8 mouse cellular contexts compared by ENCODE assay signal in the genomic region with DNA sequence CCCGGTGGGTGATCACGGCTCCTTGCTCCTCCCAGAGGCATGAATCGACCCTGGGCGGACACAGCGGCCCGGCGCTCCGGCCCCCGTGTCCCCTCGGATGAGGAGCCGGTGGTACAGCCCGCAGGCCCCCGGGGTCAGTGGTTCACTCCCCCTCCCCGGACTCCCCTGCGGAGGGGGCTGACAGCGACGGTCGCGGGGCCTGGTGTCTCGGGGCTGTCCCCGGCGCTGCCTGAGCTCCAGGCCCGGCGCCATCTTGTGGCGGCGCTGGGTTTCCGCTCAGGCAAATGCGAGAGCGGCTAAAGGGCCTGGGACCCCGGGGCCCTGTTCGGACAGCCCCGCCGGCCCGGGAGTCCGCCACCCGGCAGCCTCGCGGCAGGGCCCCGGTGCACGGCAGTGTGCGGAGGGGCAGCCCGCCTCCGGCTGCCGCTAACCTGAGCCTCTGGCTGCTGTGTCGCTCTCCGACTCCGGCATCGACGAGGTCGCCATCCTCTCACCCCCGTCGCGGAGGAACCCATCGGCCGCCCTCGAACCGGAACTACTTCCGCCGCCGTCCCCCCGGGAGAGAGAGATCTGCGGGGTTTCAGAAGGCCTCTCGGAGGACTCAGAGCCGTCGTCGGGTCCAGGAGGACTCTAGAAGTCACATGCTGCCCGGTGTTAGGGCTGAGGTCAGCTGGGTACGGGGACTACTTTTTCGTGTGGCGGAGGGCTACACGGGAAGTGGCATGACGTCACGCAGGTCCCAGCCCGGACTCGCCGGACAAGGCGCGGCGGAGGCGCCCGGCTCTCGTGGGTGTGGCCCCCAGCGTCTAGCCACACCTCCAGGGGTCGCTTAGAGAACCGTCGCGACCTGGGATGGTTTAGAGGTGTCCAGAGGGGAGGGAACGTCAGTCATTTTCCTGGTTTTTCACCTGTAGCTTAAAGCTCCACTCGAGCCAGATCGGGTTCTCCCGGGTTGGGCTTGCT. TPM values are rescaled to one million over a fixed set of nuclear protein-coding genes. Genes with fewer than 3 reads are reported as not detected.
A peak's percentile ranks its signal among the peaks of the same experiment; 100 is the strongest.
DNase-seq lines count a peak whose midpoint lies in the region; ATAC-seq and TF ChIP-seq lines count a peak whose summit lies in the region.

Gene Zfp335, minus strand, starts transcription at position 672 of the 963 bp plus-strand sequence.

- peaks cover 20% of the 10 kb centered on the region; the same call in 1 of the 2 replicates for H3K36me3 ChIP-seq in hindbrain, postnatal 0 days (ENCODE audit: insufficient read depth, low read length)

- H3K27me3 ChIP-seq in hindbrain, postnatal 0 days (ENCODE audit: insufficient read depth, low read length): no peaks in the 10 kb centered on the region

- H3K9ac ChIP-seq in hindbrain, postnatal 0 days (replicated peaks; ENCODE audit: low read length): peak within 1 kb of the TSS; percentile 84

- WGBS in hindbrain, postnatal 0 days: under 1% methylated on average over 90 of the region's 91 CpGs

- peak within 1 kb of the TSS; percentile 100 for H3K4me3 ChIP-seq in gastrocnemius, adult 2 months
- H3K4me3 ChIP-seq in hindbrain, postnatal 0 days (ENCODE audit: low read length): peak within 1 kb of the TSS; percentile 63
- H3K4me3 ChIP-seq in left cerebral cortex, adult 2 months: peak within 1 kb of the TSS; percentile 91

- peak within 1 kb of the TSS; percentile 100 for H3K27ac ChIP-seq in gastrocnemius, adult 2 months
- H3K27ac ChIP-seq in hindbrain, postnatal 0 days: peak within 1 kb of the TSS; percentile 100
- H3K27ac ChIP-seq in left cerebral cortex, adult 2 months: peak within 1 kb of the TSS; percentile 100

- no peaks in the 10 kb centered on the region for H3K9me3 ChIP-seq in hindbrain, postnatal 0 days (ENCODE audit: low read length)

- intact Hi-C loops in gastrocnemius, adult 2 months (cut with DNase I): loop anchor here (1.0 to 2.0 kb wide), 2 partner anchors 32 to 79 kb away; partner anchors contain the start of genes Ctsa, Neurl2 and Pcif1
- intact Hi-C loops in left cerebral cortex, adult 2 months (cut with DNase I): loop anchor here (1.0 to 5.0 kb wide), 4 partner anchors 25 to 121 kb away; partner anchors contain the start of genes Ctsa, Ncoa5, Neurl2 and Pcif1

- peak; percentile 86 for DNase-seq in WW6 (ENCODE audit: low read depth, low spot score)
- DNase-seq in cerebellum, postnatal 4 days (ENCODE audit: low spot score in 2 of 2): peak; percentile 87 to 93
- DNase-seq in gastrocnemius, adult 2 months: peak; percentile 97
- DNase-seq in hindbrain, postnatal 0 days (ENCODE audit: low spot score): peak; percentile 98
- DNase-seq in left cerebral cortex, adult 2 months (ENCODE audit: extremely low spot score in 1 of 2, low spot score in 2 of 2): peak; percentile 91 to 92
- peak; percentile 83 to 90 for DNase-seq in right cerebral cortex, adult 2 months (ENCODE audit: low spot score in 2 of 2)
- peak; percentile 93 for DNase-seq in urinary bladder, postnatal 14 days (ENCODE audit: low spot score)

- peak; percentile 89 for ATAC-seq in hindbrain, postnatal 0 days
- ATAC-seq in megakaryocyte, adult 5-6 weeks (ENCODE audit: poor library complexity, severe bottlenecking): peak; percentile 79

- peak; percentile 60 for TF ChIP-seq CTCF in gastrocnemius, adult 2 months (IDR thresholded peaks at IDR 0.05)
- TF ChIP-seq CTCF in hindbrain, postnatal 0 days (IDR thresholded peaks at IDR 0.05; ENCODE audit: low read depth): peak; percentile 46
- peak; percentile 58 for TF ChIP-seq CTCF in left cerebral cortex, adult 2 months (IDR thresholded peaks at IDR 0.05)

- peaks cover 15% of the 10 kb centered on the region for H3K4me1 ChIP-seq in hindbrain, postnatal 0 days (ENCODE audit: insufficient read depth, low read length)

- peak within 1 kb of the TSS; percentile 74 for H3K4me2 ChIP-seq in hindbrain, postnatal 0 days (ENCODE audit: low read depth, low read length)

RNA-seq across cellular contexts. Expression of gene Zfp335, which starts in this region (rescaled TPM):
- 10 to 100 TPM in 1 of 2 experiments, 1 to 10 TPM in 1; 9.7 to 10.5 TPM for total RNA-seq in gastrocnemius, adult 2 months (2021)
- total RNA-seq in hindbrain, postnatal 0 days (2014; rRNA removed): 26.5 and 28.3 TPM in 2 replicates
- 9.0 and 9.2 TPM in 2 replicates for polyA plus RNA-seq in hindbrain, postnatal 0 days (2015; fragmentation: Nextera tagmentation; extraction: Ambion mirVana)
- total RNA-seq in left cerebral cortex, adult 2 months (2021): 10 to 100 TPM; 27.2 to 28.0 TPM
- 15.6 and 16.1 TPM in 2 replicates for total RNA-seq in megakaryocyte, adult 5-6 weeks (2015)
- total RNA-seq in megakaryocyte, adult 5-6 weeks (2017): 9.4 and 10.0 TPM in 2 replicates

Comparison
In these comparisons a context has a peak if more than half of its experiments do, and no peak if none do; other contexts are left out.
1. Peak in every context shown above with its lines: DNase-seq, ATAC-seq, H3K4me3 ChIP-seq and H3K27ac ChIP-seq.